Mouse (Mus musculus): Measurements from ENCODE around the gene Snapc3.

- TF ChIP-seq CTCF (IDR thresholded peaks at IDR 0.05): no peak
- TF ChIP-seq POLR2A (IDR thresholded peaks at IDR 0.05; ENCODE audit: insufficient read depth, low read depth, low read length): no peak
Measured at GRCm38 (mm10) chr4:83393733-83394132, 23.8 kb upstream of the Snapc3 start.
